ENCODE assay signal across 8 mouse cellular contexts in the genomic region with DNA sequence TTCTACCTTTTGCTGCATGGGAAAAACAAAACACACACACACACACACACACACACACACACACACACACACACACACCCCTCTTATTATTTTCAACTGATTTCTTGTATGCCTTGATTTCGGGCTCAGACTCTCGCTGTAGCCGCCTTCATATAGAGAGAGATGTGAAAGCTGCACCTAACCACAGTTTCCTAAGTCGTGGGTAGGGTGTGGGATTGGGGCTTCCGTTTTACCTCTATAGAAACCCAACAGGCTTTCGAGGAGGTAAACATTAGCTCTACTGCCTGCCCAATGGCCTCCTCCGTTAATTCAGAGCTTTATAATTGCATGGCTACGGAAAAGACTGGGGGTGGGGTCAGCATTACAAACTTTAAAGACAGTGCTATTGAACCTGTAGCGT. TPM values are rescaled to one million over a fixed set of nuclear protein-coding genes. Genes with fewer than 3 reads are reported as not detected.
DNase-seq lines count a peak whose midpoint lies in the region; ATAC-seq and TF ChIP-seq lines count a peak whose summit lies in the region.

No protein-coding gene starts in this region.

- no peak overlapping the region for H3K4me2 ChIP-seq in forebrain, embryonic 11.5 days (ENCODE audit: low read depth, low read length, severe bottlenecking)
- H3K4me2 ChIP-seq in liver, embryonic 16.5 days (ENCODE audit: low read depth, low read length): peak overlapping the region; percentile 72
- H3K4me2 ChIP-seq in stomach, embryonic 16.5 days (ENCODE audit: low read depth, low read length): peak overlapping the region; percentile 61

- no peaks in the 10 kb centered on the region for H3K27me3 ChIP-seq in forebrain, embryonic 10.5 days (ENCODE audit: poor library complexity, severe bottlenecking)
- H3K27me3 ChIP-seq in forebrain, embryonic 11.5 days (ENCODE audit: control insufficient read depth, insufficient read depth, low read length): no peaks in the 10 kb centered on the region
- H3K27me3 ChIP-seq in thymus, adult 2 months (ENCODE audit: control insufficient read depth, insufficient read depth, low read length): peaks cover 5% of the 10 kb centered on the region; the same call in 1 of the 2 replicates
- H3K27me3 ChIP-seq in liver, embryonic 16.5 days (ENCODE audit: control insufficient read depth, insufficient read depth, low read depth, low read length): no peaks in the 10 kb centered on the region; the same call in 1 of the 2 replicates
- H3K27me3 ChIP-seq in stomach, embryonic 16.5 days (ENCODE audit: control insufficient read depth, insufficient read depth, low read length): no peaks in the 10 kb centered on the region

- no peak for TF ChIP-seq POLR2A in thymus, adult 2 months (IDR thresholded peaks at IDR 0.05; ENCODE audit: control insufficient read depth, extremely low read depth, insufficient read depth, low read length, poor library complexity)

- H3K9ac ChIP-seq in forebrain, embryonic 11.5 days (ENCODE audit: low read length): no peak overlapping the region
- no peak overlapping the region for H3K9ac ChIP-seq in liver, embryonic 16.5 days (ENCODE audit: low read depth, low read length)
- no peak overlapping the region for H3K9ac ChIP-seq in stomach, embryonic 16.5 days (ENCODE audit: low read length)

- no peak; the same call in 1 of the 2 replicates for ATAC-seq in forebrain, embryonic 11.5 days (replicated peaks; ENCODE audit: low FRiP score)
- no peak for ATAC-seq in liver, embryonic 16.5 days (ENCODE audit: low read depth)
- ATAC-seq in stomach, embryonic 16.5 days (ENCODE audit: insufficient read depth, low FRiP score): no peak

- H3K4me1 ChIP-seq in forebrain, embryonic 10.5 days: peaks cover 13% of the 10 kb centered on the region
- H3K4me1 ChIP-seq in forebrain, embryonic 11.5 days (replicated peaks; ENCODE audit: control insufficient read depth, insufficient read depth, low read length): no peaks in the 10 kb centered on the region
- H3K4me1 ChIP-seq in thymus, adult 2 months (replicated peaks; ENCODE audit: control insufficient read depth, insufficient read depth, low read length): peaks cover 5% of the 10 kb centered on the region
- H3K4me1 ChIP-seq in liver, embryonic 16.5 days (ENCODE audit: control insufficient read depth, low read depth, low read length): no peaks in the 10 kb centered on the region; the same call in 1 of the 2 replicates
- H3K4me1 ChIP-seq in stomach, embryonic 16.5 days (ENCODE audit: control insufficient read depth, insufficient read depth, low read length): no peaks in the 10 kb centered on the region; the same call in 1 of the 2 replicates

- peak overlapping the region; percentile 79 for H3K4me3 ChIP-seq in forebrain, embryonic 10.5 days
- H3K4me3 ChIP-seq in forebrain, embryonic 11.5 days (ENCODE audit: low read depth, low read length): no peak overlapping the region
- no peak overlapping the region for H3K4me3 ChIP-seq in thymus, adult 2 months (ENCODE audit: control insufficient read depth, insufficient read depth, low read length)
- peak overlapping the region; percentile 75 for H3K4me3 ChIP-seq in liver, embryonic 16.5 days (ENCODE audit: low read depth, low read length)
- H3K4me3 ChIP-seq in stomach, embryonic 16.5 days (replicated peaks; ENCODE audit: low read length): no peak overlapping the region

- H3K27ac ChIP-seq in forebrain, embryonic 10.5 days: peak overlapping the region; percentile 90
- H3K27ac ChIP-seq in forebrain, embryonic 11.5 days (ENCODE audit: low read depth, low read length): no peak overlapping the region
- no peak overlapping the region for H3K27ac ChIP-seq in thymus, adult 2 months (ENCODE audit: control insufficient read depth, insufficient read depth, low read length)
- no peak overlapping the region for H3K27ac ChIP-seq in liver, embryonic 16.5 days (ENCODE audit: low read length)
- H3K27ac ChIP-seq in stomach, embryonic 16.5 days (ENCODE audit: low read length): no peak overlapping the region

- 88% methylated on average over 9 of the region's 9 CpGs for WGBS in forebrain, embryonic 10.5 days
- 82% methylated on average over 9 of the region's 9 CpGs for WGBS in forebrain, embryonic 11.5 days
- WGBS in thymus, adult 2 months: 3% methylated on average over 9 of the region's 9 CpGs
- WGBS in liver, embryonic 16.5 days (ENCODE audit: insufficient replicate concordance): 28% methylated on average over 9 of the region's 9 CpGs
- 83% methylated on average over 9 of the region's 9 CpGs for WGBS in stomach, embryonic 16.5 days

- H3K36me3 ChIP-seq in forebrain, embryonic 10.5 days (replicated peaks): no peaks in the 10 kb centered on the region
- no peaks in the 10 kb centered on the region for H3K36me3 ChIP-seq in forebrain, embryonic 11.5 days (ENCODE audit: control insufficient read depth, insufficient read depth, low read length)
- no peaks in the 10 kb centered on the region for H3K36me3 ChIP-seq in thymus, adult 2 months (ENCODE audit: control insufficient read depth, insufficient read depth, low read length)
- no peaks in the 10 kb centered on the region for H3K36me3 ChIP-seq in liver, embryonic 16.5 days (ENCODE audit: control insufficient read depth, insufficient read depth)
- no peaks in the 10 kb centered on the region for H3K36me3 ChIP-seq in stomach, embryonic 16.5 days (ENCODE audit: control insufficient read depth, insufficient read depth, low read length)

- no peaks in the 10 kb centered on the region for H3K9me3 ChIP-seq in forebrain, embryonic 10.5 days
- no peaks in the 10 kb centered on the region for H3K9me3 ChIP-seq in forebrain, embryonic 11.5 days (ENCODE audit: control insufficient read depth, low read length)
- H3K9me3 ChIP-seq in liver, embryonic 16.5 days (replicated peaks; ENCODE audit: control insufficient read depth, low read length): no peaks in the 10 kb centered on the region
- no peaks in the 10 kb centered on the region for H3K9me3 ChIP-seq in stomach, embryonic 16.5 days (replicated peaks; ENCODE audit: control insufficient read depth, low read length)

- DNase-seq in forebrain, embryonic 10.5 days (ENCODE audit: extremely low spot score, low spot score): no peak
- DNase-seq in forebrain, embryonic 11.5 days (ENCODE audit: low spot score): no peak
- DNase-seq in thymus, postnatal 4 days: peak; percentile 7
- no peak for DNase-seq in thymus, adult 2 months
- DNase-seq in layer of hippocampus, postnatal 14 days (ENCODE audit: low spot score in 2 of 2): no peak
- no peak for DNase-seq in layer of hippocampus, adult 18-20 months (ENCODE audit: low spot score in 2 of 2)

- no peak for TF ChIP-seq CTCF in thymus, adult 2 months (IDR thresholded peaks at IDR 0.05; ENCODE audit: borderline replicate concordance, control insufficient read depth, extremely low read depth, insufficient read depth, low read length, poor library complexity)

RNA-seq across cellular contexts. Expression of gene Fer, which starts 12.8 kb away (rescaled TPM):
- polyA plus RNA-seq in forebrain, embryonic 10.5 days (2016; fragmentation: Nextera tagmentation; extraction: Ambion mirVana): 27.1 and 31.4 TPM in 2 replicates
- polyA plus RNA-seq in forebrain, embryonic 11.5 days (2014; fragmentation: Nextera tagmentation; extraction: Ambion mirVana): 36.3 and 40.3 TPM in 2 replicates
- polyA plus RNA-seq in thymus, adult 2 months (2012; rRNA removed): 0.68 and 0.69 TPM in 2 replicates
- polyA plus RNA-seq in liver, embryonic 16.5 days (2015; fragmentation: Nextera tagmentation; extraction: Ambion mirVana): 7.6 and 7.8 TPM in 2 replicates
- polyA plus RNA-seq in stomach, embryonic 16.5 days (2015; fragmentation: Nextera tagmentation; extraction: Ambion mirVana): 29.7 and 31.8 TPM in 2 replicates
- total RNA-seq in layer of hippocampus, postnatal 14 days (2021): 10 to 100 TPM; 32.5 to 33.0 TPM
- 10 to 100 TPM; 33.5 to 35.4 TPM for total RNA-seq in layer of hippocampus, adult 18-20 months (2021)

RNA-seq across cellular contexts. Expression of gene A930002H24Rik, which starts 13.6 kb away (rescaled TPM):
- polyA plus RNA-seq in forebrain, embryonic 10.5 days (2016; fragmentation: Nextera tagmentation; extraction: Ambion mirVana): 1.8 and 1.9 TPM in 2 replicates
- polyA plus RNA-seq in forebrain, embryonic 11.5 days (2014; fragmentation: Nextera tagmentation; extraction: Ambion mirVana): 2.1 and 4.1 TPM in 2 replicates
- not detected in 2 replicates for polyA plus RNA-seq in thymus, adult 2 months (2012; rRNA removed)
- polyA plus RNA-seq in liver, embryonic 16.5 days (2015; fragmentation: Nextera tagmentation; extraction: Ambion mirVana): 0.71 and 0.76 TPM in 2 replicates
- polyA plus RNA-seq in stomach, embryonic 16.5 days (2015; fragmentation: Nextera tagmentation; extraction: Ambion mirVana): 1.4 and 2.5 TPM in 2 replicates
- not detected for total RNA-seq in layer of hippocampus, postnatal 14 days (2021)
- not detected for total RNA-seq in layer of hippocampus, adult 18-20 months (2021)

Comparison
In these comparisons a context has a peak if more than half of its experiments do, and no peak if none do; other contexts are left out.
1. H3K4me3 ChIP-seq: peak in forebrain, embryonic 10.5 days (single experiment) and liver, embryonic 16.5 days (single experiment); none in forebrain, embryonic 11.5 days (single experiment), thymus, adult 2 months (single experiment) and stomach, embryonic 16.5 days (single experiment).